Mouse (Mus musculus) splenic B cell, adult 2 months (primary cell): ENCODE measurements at regions not wholly inside any gene's neighbourhood (a gene's known extent, or its start where the extent isn't known, plus 50 kb on each side); places are given as distances from the start of the nearest gene placed in this dataset.

ENCODE experiments used
- DNase-seq: peaks from one replicate; pipeline ENCODE4 v3.0.0-alpha.2; 2011; ENCODE audit warnings: low read depth, low spot score
- H3K27me3 ChIP-seq: 2 replicates; pipeline ENCODE4 v1.6.1; 2012; ENCODE audit warnings: mild to moderate bottlenecking, low read length, moderate library complexity, mixed read lengths; ENCODE audit not compliant: control insufficient read depth, poor library complexity, insufficient read depth, severe bottlenecking
- H3K36me3 ChIP-seq: 2 replicates; pipeline ENCODE4 v1.6.1; 2012; ENCODE audit warnings: mild to moderate bottlenecking, low read length, moderate library complexity, mixed read lengths; ENCODE audit not compliant: control insufficient read depth, poor library complexity, insufficient read depth, severe bottlenecking

DNA sequence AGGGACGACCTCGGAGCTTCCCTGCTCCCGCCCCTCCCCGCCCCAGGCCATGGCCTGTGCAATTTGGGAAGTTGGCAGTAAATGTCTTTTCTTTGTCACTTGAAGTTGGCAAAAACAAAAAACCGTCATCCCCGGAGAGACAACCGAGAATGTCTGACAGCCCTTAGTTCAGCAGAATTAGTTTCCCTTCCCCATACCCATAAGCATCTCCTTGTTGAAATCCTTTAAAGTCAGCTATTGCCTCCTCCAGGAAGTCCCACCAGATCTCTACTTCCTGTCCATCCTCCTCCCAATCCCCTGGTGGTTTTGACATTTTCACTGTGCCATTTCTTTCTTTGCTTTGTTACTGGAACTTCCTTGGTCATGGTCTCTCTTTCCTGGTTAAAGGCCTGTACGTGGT is 54.8 kb downstream of the Foxb1 start:
- H3K36me3 ChIP-seq, result no peaks in the 10 kb centered on the region
- DNase-seq, result no peak
- no peaks in the 10 kb centered on the region for H3K27me3 ChIP-seq

DNA sequence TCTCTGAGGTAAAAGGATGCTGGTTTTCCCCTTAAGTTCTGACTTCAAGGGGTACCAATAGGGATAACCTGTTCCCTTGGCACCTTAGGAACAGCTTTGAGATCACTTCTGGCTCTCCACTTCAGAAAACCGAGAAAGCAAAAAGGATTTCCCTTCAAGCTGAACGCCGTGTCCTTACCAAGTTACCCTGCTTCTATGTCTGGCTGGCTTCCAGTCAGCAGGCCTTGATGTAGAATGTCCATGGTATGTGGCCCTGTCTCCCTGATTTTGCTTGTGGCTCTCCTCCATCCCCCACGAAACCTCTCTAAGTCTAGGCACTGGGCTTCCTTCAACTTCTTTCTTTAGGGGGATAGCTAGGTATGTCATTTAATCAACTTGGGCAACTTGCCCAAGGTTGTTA is 55.7 kb downstream of the Foxb1 start:
- Histone ChIP-seq H3K36me3 (no peaks in the 10 kb centered on the region), H3K27me3 (no peaks in the 10 kb centered on the region)
- no peak for DNase-seq

DNA sequence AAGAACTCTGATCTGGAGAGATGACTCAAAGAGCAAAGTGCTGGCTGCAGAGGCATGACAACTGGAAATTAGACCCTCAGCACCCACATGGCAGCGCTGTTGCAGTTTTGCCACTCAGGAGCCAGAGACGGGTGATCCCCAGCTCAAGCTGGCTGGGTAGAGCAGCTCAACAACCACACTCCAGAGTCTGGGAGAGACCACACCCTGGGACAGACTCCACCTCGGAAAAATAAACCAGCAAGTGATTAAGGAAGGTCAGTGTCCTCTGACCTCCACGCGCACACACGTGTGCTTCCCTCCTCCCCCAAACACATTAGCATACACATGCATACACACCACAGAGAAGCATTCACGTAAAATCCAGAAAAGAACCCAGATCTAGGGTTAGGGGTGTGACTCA is 57.0 kb downstream of the Foxb1 start:
- Histone ChIP-seq H3K27me3 (no peaks in the 10 kb centered on the region), H3K36me3 (no peaks in the 10 kb centered on the region)

DNA sequence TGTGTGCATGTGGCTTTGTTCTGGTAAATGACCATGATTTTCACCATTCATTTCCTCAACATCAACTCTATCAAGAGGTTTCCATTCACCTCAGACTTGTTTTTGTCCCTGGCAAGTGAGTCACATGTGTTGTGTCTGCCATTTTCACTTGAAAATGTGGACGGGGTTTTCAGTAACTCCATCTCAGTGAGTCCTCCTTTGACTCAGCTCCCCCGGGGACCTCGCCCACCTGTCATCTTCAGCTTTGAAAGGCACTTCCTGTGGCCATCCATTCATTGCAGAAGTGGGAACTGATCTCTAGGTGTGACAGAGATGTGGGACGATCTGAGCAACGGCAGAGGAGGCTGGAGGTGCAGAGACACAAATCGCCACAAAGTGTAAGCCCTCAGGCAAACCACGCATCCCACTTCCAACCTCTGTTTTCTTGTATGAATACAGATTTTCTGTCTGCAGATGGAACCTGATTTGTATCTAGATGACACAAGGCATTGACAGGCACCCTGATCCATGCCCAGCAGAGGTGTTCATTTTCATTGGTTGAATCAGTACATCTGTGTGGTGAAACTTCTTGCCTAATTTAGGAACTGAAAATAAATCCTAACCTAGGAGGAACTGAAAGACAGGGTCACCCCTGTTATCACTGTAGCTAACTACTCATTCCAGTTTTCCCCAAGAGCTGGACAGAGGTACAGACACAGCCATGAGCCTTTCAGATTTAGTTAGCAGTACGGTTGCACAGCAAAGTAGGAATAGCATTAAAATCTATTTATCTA is 58.4 kb downstream of the Foxb1 start:
- H3K27me3 ChIP-seq, result no peaks in the 10 kb centered on the region
- H3K36me3 ChIP-seq, result no peaks in the 10 kb centered on the region
- peak; percentile 2 for DNase-seq

More for the DNA sequence above, 57.0 kb downstream of the Foxb1 start:
- DNase-seq, result no peak

DNA sequence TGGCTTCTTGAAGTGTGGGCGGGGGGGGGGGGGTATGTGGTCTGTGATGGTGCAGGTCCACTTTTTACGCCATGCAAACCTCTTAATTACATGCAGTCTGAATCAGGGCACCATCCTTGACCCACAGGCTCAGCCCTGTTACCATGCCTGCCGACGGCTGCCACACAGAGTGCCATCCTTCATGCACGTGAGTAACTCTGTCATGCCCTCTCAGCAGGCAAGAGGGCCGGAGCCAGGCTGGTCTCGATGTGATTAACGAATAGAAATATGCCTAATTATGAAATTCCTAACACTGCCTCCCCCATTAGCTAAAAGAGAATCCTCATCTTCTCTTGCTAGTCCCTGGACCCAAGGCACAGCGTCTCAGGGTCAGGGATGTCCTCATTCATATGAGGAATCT is 60.0 kb downstream of the Foxb1 start:
- H3K36me3 ChIP-seq, result no peaks in the 10 kb centered on the region
- H3K27me3 ChIP-seq, result no peaks in the 10 kb centered on the region
- no peak for DNase-seq

DNA sequence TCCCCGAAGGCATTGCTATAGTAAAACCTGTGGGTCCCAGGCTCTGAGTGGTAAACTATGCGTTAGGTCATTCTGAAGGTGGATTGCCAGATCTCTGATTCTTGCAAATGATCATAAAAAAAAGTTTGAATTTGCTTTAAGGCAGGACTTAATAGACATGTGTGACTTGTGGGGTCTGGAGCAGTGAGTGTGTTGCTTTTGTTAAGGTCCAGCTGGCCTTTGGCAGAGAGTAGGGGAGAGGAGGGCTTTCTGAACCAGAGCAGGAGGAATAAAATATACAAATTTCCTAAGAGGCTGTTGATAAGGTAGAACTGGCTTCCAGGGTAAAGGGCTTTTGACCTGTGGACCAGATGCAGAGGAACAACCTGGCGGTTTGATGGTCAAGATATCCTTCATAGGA is 69.0 kb downstream of the Foxb1 start:
- Histone ChIP-seq H3K36me3 (no peaks in the 10 kb centered on the region), H3K27me3 (no peaks in the 10 kb centered on the region)
- DNase-seq, result no peak

DNA sequence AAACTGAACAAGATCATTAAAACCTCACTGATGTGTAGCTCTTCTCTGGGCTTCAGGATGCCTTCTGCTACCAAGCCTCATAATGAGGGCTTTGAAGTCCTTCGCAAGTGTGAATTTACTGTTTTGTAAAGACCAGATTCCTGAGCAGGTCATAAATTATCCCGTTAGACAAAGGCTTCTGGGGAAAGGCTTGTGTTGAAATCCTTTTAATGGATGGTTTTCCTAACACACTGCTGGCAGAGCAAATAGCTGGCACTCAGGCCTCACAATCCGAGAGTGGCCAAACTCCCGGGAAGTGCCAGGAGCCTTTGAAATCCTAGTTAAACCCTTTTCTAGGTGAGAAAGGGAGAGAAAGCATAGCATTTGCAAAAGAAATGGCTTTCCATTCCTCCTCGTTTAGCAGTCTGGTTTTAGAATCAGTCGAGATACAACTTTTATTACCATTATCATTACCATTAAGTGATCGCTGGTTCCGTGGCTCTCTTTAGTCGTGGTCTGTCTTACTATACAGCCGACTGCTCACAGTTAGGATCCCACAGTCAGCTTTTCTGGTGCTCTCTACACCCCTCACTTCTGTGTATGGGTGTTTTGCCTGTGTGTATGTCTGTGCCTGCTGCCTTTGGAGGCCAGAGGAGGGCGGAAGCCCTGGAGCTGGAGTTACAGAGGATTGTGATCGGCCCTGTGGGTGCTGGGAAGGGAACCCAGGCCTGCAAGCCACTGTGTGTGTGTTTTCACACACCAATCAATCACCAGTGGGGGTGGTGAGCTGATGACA is 73.2 kb downstream of the Foxb1 start:
- H3K27me3 ChIP-seq, result no peaks in the 10 kb centered on the region
- DNase-seq, result no peak

DNA sequence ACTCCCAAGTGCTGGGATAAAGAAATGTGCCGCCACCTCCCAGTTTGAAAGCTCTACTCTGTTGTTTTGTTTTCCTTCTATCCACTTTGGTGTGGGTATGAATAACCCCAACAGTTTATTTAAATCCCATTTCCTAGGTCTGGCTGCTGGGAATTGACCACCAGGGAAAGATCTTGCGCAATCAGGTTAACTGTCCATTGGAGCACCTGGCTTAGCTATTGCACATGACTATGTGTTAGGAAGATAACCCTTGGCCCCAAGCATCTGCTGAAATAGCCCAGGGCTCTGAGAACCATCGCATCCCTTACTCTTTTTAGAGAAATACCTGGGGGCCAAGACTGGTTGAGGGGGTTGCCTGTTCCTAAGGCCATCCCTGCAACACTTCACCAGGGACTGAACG is 74.0 kb downstream of the Foxb1 start:
- DNase-seq, result no peak
- Histone ChIP-seq H3K27me3 (no peaks in the 10 kb centered on the region), H3K36me3 (no peaks in the 10 kb centered on the region)

More for the DNA sequence above, 73.2 kb downstream of the Foxb1 start:
- no peaks in the 10 kb centered on the region for H3K36me3 ChIP-seq

DNA sequence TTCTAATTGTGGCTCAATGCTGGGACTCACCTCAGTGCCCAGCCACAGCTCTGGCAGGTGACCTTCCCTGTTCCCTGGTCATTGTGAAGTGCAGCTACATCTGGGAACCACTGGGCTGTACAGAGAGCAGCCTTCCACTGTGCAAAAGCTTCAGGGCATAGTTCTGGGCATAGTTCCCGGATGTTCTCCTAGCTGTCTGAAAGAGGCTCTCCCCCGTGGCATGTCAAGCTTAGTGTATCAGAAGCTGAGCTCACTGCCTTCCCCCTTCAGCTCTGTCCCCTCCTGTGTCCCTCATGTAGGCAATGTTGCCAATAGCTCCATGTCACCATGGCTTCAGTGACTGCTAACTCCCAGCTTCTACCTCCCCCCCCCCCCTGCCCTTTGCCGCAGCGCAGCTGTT is 75.1 kb downstream of the Foxb1 start:
- DNase-seq, result no peak
- Histone ChIP-seq H3K36me3 (no peaks in the 10 kb centered on the region), H3K27me3 (no peaks in the 10 kb centered on the region)

DNA sequence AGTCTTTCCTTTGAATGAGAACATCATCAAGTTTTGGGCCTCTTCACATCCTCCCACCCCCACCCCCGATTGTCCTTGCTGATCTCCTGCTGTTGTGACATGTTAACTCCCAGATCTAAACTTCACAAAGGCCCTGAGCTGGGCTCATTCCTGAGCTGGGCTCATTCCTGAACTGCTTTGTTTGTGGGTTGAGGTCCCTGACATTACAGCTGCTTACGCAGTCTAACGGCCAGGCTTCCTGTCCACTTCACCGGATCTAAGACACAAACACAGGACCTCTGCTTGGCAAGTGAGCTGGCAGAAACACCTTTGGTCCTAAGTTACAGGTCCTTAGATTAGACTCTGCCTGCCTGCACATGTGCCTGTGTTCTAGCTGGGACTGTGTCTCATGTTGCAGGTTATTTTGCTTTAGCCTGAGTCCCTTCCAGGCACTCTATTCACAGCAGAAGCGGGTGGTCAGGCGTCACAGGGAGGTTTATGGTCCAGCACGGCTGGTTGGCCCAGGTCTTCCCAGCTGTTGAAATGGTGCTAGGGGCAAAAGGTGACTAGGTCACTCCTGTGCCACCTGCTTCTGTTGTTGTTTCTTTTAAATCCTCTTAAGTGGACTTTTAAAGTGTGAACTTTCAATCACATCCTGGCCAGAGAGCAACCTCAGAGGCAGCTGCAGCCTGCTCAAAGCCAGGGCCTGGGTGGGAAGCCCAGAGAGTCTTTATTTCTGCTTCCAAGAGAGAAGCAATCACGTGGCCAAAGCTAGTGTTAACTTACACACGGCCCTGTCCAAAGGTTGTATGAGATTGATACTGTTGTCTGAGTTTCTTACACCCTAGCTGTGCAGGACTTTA is 79.1 kb downstream of the Foxb1 start:
- Histone ChIP-seq H3K36me3 (no peaks in the 10 kb centered on the region), H3K27me3 (no peaks in the 10 kb centered on the region)
- no peak for DNase-seq

DNA sequence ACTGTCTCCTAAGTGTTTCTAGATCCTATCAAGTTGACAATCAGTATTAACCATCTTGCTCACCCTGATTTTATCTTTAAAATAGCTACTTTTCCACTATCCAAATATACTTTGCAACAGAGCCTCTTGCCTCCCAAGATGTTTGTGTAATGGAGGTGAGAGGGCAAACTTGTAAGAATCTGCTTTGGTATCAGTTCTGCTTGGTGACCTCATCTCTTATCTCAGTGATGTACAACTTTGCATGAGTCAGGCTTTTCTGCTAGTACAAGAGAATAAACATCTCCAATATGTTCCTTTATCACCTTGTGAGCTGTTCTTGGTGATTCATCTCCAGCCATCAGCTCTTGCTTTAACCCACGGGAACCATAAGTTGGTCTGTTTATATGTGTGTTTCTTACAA is 82.1 kb downstream of the Foxb1 start:
- no peaks in the 10 kb centered on the region for H3K36me3 ChIP-seq
- no peak for DNase-seq

DNA sequence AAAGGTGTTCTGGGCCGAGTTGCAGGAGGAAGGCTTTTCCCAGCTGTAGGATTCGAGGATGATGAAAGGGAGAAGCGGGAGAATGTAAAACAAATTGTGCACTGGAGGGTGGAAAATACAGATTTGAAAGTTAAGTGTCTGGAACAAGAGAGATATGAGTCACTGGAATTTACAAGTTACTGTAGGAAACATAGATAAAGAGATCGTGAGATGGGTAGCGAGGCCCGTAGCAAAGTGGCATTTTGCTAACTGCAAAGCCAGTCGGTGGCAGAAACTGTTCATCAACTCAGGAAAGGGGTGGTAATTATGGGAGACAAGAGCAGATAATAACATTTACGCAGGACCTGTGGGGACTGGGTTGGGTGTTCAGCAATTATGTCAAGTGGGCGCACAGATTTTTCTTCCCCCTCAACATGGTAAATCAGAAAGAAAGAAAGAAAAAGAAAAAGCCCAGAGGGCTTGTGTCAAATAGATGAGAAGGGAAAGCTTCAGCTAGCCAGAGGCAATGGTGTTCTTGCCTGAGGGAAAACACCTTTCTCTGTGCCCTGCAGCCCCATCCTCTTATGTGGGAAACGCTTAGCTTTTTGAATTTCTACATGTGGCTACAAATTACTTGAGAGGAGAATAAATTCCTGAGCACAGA is 87.2 kb downstream of the Foxb1 start:
- Histone ChIP-seq H3K36me3 (no peaks in the 10 kb centered on the region), H3K27me3 (no peaks in the 10 kb centered on the region)
- DNase-seq, result no peak

More for the DNA sequence above, 82.1 kb downstream of the Foxb1 start:
- no peaks in the 10 kb centered on the region for H3K27me3 ChIP-seq

DNA sequence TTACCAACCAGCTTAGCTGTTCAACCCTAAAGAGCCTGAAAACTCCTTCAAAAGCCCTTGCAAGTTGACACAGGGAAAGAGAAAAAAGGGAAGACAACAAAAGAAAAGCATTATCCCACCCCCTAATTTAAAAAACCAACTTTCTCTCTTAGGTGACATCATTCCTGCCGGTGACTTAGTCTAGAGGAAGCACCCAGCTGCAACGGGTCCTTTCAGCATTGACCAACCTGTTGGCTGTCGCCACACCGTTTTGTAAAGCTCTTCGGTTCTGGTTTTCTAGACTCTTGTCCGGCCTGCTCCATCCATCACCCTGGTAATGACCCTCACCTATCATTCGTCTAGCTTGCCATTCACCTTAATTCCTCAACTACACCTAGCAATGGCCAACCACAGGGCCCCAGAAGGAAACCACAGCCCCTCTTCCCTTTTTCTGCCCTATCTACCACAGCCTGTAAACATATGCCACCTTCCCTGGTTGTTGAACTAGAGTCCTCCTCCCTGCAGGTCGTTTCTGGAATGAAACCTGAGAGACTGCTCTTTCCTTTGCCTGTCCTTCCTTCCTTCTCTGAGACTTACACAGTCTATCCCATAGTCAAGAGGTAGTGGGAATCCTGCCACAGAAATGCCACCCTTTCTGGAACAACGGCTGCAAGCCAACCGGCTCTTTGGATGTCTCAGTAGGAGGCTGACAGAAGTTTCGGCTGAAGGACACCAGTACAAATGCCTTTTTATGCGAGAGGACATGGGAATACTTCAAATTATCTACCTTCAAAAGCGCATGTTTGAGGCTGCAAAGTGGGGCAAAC is 87.9 kb downstream of the Foxb1 start:
- DNase-seq, result no peak
- Histone ChIP-seq H3K36me3 (no peaks in the 10 kb centered on the region), H3K27me3 (no peaks in the 10 kb centered on the region)

DNA sequence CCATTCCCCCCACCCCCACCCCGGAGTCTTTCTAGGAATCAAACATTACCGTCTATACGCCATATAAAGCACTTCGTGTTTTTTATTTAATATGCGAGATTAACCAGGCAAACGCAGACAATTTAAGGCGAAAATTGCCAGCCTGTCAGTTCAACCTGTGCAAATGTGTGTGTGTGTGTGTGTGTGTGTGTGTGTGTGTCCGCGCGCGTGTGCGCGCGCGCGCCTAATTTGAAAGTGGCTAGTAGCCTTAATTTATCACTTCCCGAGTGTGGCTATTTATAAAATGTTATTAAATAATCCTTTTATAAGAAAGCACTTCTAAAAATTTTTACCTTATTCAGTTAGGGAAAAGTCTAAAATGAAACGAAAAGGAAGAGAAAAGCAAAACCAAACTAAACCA is 89.5 kb downstream of the Foxb1 start:
- DNase-seq, result no peak
- H3K27me3 ChIP-seq, result no peaks in the 10 kb centered on the region
- H3K36me3 ChIP-seq, result no peaks in the 10 kb centered on the region
